Mouse (Mus musculus): ENCODE data around the gene Gm28044.

DNA sequence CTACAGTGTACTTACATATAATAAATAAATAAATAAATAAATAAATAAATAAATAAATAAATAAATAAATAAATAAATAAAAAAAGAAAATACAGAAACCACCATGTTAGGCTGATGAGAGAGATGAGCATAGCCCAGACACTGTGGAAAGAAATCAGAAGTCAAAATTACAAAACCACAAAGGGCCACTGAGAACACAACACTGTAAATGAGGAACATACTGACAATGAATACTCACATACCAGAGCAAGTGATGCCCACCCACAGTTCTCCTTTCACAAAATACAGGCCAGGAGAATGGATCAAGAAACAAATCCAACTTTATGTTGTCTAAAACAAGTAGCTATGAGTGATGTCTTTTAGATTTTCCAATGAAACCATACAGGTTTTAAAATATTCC lies 8.5 kb downstream of the Gm28044 start:
- TF ChIP-seq CTCF (IDR thresholded peaks at IDR 0.05; ENCODE audit: control insufficient read depth, insufficient read depth, insufficient replicate concordance, low read depth, low read length) (no peak), POLR2A (IDR thresholded peaks at IDR 0.05; ENCODE audit: control insufficient read depth, low read depth, low read length) (no peak)
